Mouse (Mus musculus) kidney, adult 2 months (tissue): Measurements from ENCODE around the gene Mlh3. TPM values are rescaled to one million over a fixed set of nuclear protein-coding genes. Genes with fewer than 3 reads are reported as not detected.

ENCODE experiments used
- DNase-seq: peaks from one replicate; pipeline ENCODE4 v3.0.0; 2021
- H3K27ac ChIP-seq: fragments of 200-500 bp; 2 replicates; pipeline ENCODE4 v1.5.1; 2012; ENCODE audit warnings: low read depth, low read length, control low read depth, inconsistent platforms; ENCODE audit not compliant: insufficient read depth
- H3K27me3 ChIP-seq: fragments of 200-500 bp; replicated peaks from 2 replicates; pipeline ENCODE4 v1.6.1; 2012; ENCODE audit warnings: mild to moderate bottlenecking, moderate library complexity, low read length, inconsistent platforms; ENCODE audit not compliant: control insufficient read depth, insufficient read depth
- H3K36me3 ChIP-seq: fragments of 200-500 bp; 2 replicates; pipeline ENCODE4 v1.6.1; 2012; ENCODE audit warnings: mild to moderate bottlenecking, moderate library complexity, low read length, inconsistent platforms; ENCODE audit not compliant: control insufficient read depth, insufficient read depth
- H3K4me1 ChIP-seq: fragments of 200-500 bp; 2 replicates; pipeline ENCODE4 v1.6.1; 2011; ENCODE audit warnings: low read length; ENCODE audit not compliant: control insufficient read depth, insufficient read depth
- H3K4me3 ChIP-seq: fragments of 200-500 bp; 2 replicates; pipeline ENCODE4 v1.5.1; 2011; ENCODE audit warnings: mild to moderate bottlenecking, low read depth, low read length, control low read depth; ENCODE audit not compliant: insufficient read depth
- CTCF ChIP-seq: fragments of 200-500 bp; conservative IDR thresholded peaks from 2 replicates; pipeline ENCODE4 v1.5.1; 2011; ENCODE audit warnings: low read depth, mild to moderate bottlenecking, control low read depth, low read length, moderate library complexity, mixed read lengths; ENCODE audit not compliant: insufficient read depth, insufficient read length
- POLR2A ChIP-seq: fragments of 200-500 bp; IDR thresholded peaks from one replicate; pipeline ENCODE4 v1.6.1; 2011; ENCODE audit warnings: low read depth, low read length, control low read depth
- WGBS: fragments of 180-500 bp; shearing (Covaris S2); methylation state at CpG from one replicate; pipeline ENCODE4 v1.1.7; 2018; 5-methylcytosine and 5-hydroxymethylcytosine counted together
- polyA plus RNA-seq: library from polyadenylated mRNA; depleted of rRNA; stranded (reverse); fragments of >200 nt; gene quantifications from 2 replicates; pipeline ENCODE4 v1.2.3, GENCODE M21; 2012

Mlh3 gene
- polyA plus RNA-seq, 1 experiment: 9.6 TPM

DNA sequence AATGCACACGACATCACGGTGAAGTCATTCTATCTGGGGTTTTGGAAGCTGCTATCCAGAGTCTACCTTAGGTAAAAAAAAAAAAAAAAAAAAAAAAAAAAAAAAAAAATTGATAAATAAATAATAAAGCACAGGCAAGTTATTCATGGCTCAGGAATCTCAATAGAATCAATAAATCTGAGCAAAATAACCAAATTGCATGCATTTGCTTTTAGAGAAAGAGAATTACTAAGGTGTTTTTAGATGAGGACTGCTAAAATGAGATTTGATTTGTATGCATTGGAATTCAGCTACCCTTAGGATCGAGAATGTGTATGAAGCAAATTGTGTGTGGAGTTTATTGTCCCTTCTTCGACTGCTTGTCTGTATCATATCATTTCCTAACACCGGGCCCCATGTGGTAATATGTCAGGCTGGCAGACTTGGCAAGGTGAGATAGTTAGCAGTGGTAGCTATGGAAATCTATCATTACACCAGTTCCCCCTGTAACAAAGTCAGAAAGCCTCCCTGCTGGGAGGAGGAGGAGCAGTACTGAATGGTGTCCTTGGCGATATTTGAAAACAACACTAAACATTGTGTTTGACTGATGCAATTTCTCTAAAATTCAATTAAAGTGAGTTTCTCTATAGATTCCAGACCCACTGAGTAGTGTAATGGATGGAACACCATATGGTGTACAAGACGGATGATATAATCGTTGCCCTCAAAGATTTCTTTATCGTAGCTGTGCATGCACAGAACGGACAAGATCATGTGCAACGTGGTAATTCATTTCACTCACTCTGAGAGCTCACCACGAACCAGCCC, 10.6 kb upstream of the Mlh3 start:
- no peaks in the 10 kb centered on the region for H3K36me3 ChIP-seq
- WGBS: 75% methylated on average over 12 of the region's 12 CpGs
- H3K4me3 ChIP-seq: no peak overlapping the region

DNA sequence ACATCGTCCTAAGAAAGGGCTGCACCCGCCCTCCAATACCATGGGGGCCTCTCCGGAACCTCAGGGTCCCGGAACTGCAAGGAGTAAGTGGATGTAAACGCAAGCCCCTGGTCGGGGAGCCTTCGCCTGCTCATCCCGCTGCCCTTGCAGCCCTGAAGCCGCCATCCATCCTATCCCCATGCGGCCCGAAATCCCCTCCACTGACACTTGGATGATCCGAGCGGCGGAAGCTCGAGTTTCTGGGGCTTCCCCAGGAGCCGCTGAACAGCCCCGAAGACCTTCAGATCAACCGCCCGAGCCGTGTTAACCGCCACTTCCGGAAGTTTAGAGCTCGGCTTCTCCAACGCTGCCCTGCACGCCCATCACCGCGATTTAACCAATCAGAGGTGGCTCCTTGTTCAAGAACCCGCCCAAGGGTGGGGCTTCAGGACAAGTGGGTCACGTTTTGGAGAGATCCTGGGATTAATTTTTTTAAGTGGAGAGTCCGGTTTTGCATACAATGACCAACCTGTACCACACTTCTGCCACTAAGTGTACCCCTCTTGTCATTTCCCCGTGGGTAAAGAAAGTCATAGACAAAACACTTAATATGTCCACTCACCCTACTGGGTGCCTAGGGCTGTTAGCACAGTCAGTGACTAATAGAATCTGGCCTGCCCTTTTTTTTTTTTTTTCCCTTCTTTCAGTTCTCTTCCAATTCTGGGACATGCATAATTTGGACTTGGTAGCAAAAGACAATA, 9.9 kb upstream of the Mlh3 start:
- DNase-seq: peak; percentile 99
- Histone ChIP-seq H3K27me3 (no peaks in the 10 kb centered on the region), H3K27ac (peak overlapping the region; percentile 68), H3K4me3 (peak overlapping the region; percentile 89), H3K36me3 (no peaks in the 10 kb centered on the region), H3K4me1 (peaks cover 5% of the 10 kb centered on the region; the same call in 1 of the 2 replicates)
- TF ChIP-seq POLR2A: no peak
- no peak for TF ChIP-seq CTCF
- under 1% methylated on average over 31 of the region's 31 CpGs for WGBS

More for the DNA sequence above, 10.6 kb upstream of the Mlh3 start:
- TF ChIP-seq CTCF (no peak), POLR2A (no peak)
- no peak overlapping the region for H3K27ac ChIP-seq
- H3K27me3 ChIP-seq: no peaks in the 10 kb centered on the region
- H3K4me1 ChIP-seq: peaks cover 5% of the 10 kb centered on the region; the same call in 1 of the 2 replicates
- DNase-seq: no peak

DNA sequence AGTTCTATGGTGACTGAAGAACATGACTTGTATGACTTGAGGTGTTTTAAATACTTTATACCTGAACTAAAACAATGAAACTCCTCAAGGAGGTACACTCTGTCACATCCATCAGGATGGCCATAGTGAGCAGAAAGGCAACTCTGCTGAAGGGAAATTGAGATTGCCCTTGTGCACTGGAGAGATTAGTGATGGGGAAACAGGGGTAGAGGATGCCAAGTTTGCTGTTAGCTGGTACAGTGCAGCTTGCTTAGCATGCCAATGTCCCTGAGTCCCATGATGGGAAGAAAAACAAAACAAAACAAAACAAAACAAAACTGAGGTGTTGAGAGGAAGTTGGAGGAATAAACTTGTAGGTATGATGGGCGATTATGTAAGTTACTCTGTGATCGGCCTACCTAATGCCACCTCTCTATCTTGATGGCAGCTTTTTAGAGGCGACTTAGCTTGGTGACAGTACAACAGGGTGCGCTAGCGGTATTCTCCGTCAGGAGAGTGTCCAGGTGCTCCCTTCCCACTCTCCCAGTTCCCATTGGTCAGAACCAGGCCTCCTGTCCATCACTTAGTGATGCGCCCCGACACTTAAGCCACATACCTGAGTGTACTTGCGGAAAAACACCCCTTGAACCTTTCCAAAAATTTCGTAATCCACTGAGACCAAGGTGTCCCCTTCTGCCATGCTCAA, 9.1 kb upstream of the Mlh3 start:
- DNase-seq: no peak
- TF ChIP-seq CTCF: no peak
- TF ChIP-seq POLR2A: no peak
- no peaks in the 10 kb centered on the region for H3K27me3 ChIP-seq
- H3K4me3 ChIP-seq: peak overlapping the region; percentile 89
- peak overlapping the region; percentile 68 for H3K27ac ChIP-seq
- H3K4me1 ChIP-seq: peaks cover 5% of the 10 kb centered on the region; the same call in 1 of the 2 replicates
- 5% methylated on average over 10 of the region's 10 CpGs for WGBS
- no peaks in the 10 kb centered on the region for H3K36me3 ChIP-seq

DNA sequence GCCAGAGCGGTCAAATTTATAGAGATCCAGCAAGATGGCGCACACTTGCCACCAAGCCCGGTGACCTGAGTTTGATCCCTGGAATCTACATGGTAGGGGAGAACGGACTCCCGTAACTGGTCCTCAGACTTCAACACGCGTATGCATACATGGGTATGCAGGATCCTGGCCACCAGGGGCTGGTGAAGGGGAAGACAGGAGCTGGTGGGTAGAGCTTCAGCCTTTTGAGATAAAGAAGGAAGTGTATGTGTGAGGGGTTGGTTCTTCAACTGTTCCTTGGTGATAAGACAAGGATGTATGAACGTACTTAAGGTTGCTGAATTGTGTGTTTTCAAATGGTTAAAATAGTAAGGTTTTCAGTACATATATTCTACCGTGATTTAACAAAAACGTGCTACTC, 8.5 kb upstream of the Mlh3 start:
- no peak for TF ChIP-seq POLR2A
- TF ChIP-seq CTCF: no peak
- Histone ChIP-seq H3K4me1 (peaks cover 5% of the 10 kb centered on the region; the same call in 1 of the 2 replicates), H3K4me3 (no peak overlapping the region), H3K36me3 (no peaks in the 10 kb centered on the region), H3K27ac (no peak overlapping the region), H3K27me3 (no peaks in the 10 kb centered on the region)
- WGBS: 97% methylated on average over 10 of the region's 10 CpGs
- no peak for DNase-seq

DNA sequence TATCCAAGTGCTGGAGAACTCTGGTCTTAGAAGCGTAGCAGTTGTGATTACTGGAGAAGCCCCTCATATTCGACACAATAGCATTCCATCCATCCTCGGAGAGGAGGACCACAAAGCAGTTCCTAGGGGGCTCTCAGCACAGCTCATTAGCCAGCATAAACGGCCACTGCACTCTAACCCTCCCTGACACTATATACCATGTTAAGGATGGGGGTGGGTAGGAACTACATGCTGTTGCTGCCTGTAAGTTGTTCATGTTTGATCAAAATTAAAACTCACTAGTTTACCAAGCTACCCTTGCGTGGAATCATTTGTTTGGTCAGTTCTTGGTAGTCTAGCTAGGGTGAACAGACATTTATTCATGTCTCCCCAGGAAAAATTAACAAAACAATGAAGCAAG, 5.9 kb upstream of the Mlh3 start:
- Histone ChIP-seq H3K27ac (no peak overlapping the region), H3K4me3 (no peak overlapping the region), H3K36me3 (no peaks in the 10 kb centered on the region), H3K27me3 (no peaks in the 10 kb centered on the region), H3K4me1 (peaks cover 5% of the 10 kb centered on the region; the same call in 1 of the 2 replicates)
- no peak for TF ChIP-seq POLR2A
- TF ChIP-seq CTCF: no peak
- DNase-seq: no peak
- WGBS: 67% methylated on average over 5 of the region's 5 CpGs

DNA sequence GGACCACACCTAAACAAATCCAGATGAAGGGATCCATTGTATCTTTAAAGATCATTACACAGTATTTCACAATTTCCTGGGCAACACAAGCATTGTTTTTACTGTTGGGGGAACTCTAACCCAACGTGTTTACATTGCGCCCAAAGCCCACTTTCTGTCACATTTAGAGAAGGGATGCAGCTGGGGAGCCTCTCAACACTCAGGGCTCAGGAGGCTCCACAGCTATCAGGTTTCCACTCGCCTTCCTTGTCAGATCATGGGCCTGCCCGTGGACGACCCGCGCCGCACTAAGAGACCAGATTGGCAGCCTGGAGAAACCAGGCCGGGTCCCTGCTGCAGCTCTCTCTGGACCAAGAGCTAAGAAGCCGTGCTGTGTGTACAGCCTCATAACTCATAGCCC, 3.1 kb upstream of the Mlh3 start:
- TF ChIP-seq CTCF: no peak
- no peak for TF ChIP-seq POLR2A
- H3K27me3 ChIP-seq: no peaks in the 10 kb centered on the region
- 47% methylated on average over 10 of the region's 10 CpGs for WGBS
- H3K4me1 ChIP-seq: no peaks in the 10 kb centered on the region
- no peak overlapping the region for H3K4me3 ChIP-seq
- no peak for DNase-seq
- H3K36me3 ChIP-seq: no peaks in the 10 kb centered on the region
- no peak overlapping the region for H3K27ac ChIP-seq
